Mouse (Mus musculus): ENCODE data around the gene Ets1. TPM values are rescaled to one million over a fixed set of nuclear protein-coding genes. Genes with fewer than 3 reads are reported as not detected.

The Ets1 gene
- polyA plus RNA-seq, 1 experiment: 13.2 TPM

GRCm38 (mm10) chr9:32673923-32674322 lies 37.9 kb downstream of the Ets1 start:
- Histone ChIP-seq H3K36me3 (ENCODE audit: control insufficient read depth, insufficient read depth, low read length, poor library complexity, severe bottlenecking) (no peaks in the 10 kb centered on the region), H3K27me3 (ENCODE audit: control insufficient read depth, insufficient read depth, low read length, poor library complexity, severe bottlenecking) (peaks cover 3% of the 10 kb centered on the region), H3K4me1 (ENCODE audit: control insufficient read depth, insufficient read depth, low read length) (peaks cover 3% of the 10 kb centered on the region), H3K9ac (ENCODE audit: low read depth, poor library complexity, severe bottlenecking) (no peak overlapping the region), H3K9me3 (replicated peaks; ENCODE audit: control insufficient read depth, insufficient read depth, low read length, poor library complexity, severe bottlenecking) (no peaks in the 10 kb centered on the region), H3K4me3 (ENCODE audit: low read depth, low read length) (no peak overlapping the region), H3K27ac (ENCODE audit: insufficient read depth, low read length) (no peak overlapping the region)
- TF ChIP-seq POLR2A (IDR thresholded peaks at IDR 0.05; ENCODE audit: insufficient read depth, low read length) (no peak), CTCF (IDR thresholded peaks at IDR 0.05; ENCODE audit: low read depth, low read length) (no peak), EP300 (IDR thresholded peaks at IDR 0.05; ENCODE audit: insufficient read depth, low read depth, low read length) (no peak)

- H3K9me3 ChIP-seq (replicated peaks; ENCODE audit: control insufficient read depth, insufficient read depth, low read length, poor library complexity, severe bottlenecking): no peaks in the 10 kb centered on the region
- TF ChIP-seq EP300 (IDR thresholded peaks at IDR 0.05; ENCODE audit: insufficient read depth, low read depth, low read length): no peak
- TF ChIP-seq POLR2A (IDR thresholded peaks at IDR 0.05; ENCODE audit: insufficient read depth, low read length): no peak
- peaks cover 3% of the 10 kb centered on the region for H3K4me1 ChIP-seq (ENCODE audit: control insufficient read depth, insufficient read depth, low read length)
- H3K9ac ChIP-seq (ENCODE audit: low read depth, poor library complexity, severe bottlenecking): no peak overlapping the region
- H3K27me3 ChIP-seq (ENCODE audit: control insufficient read depth, insufficient read depth, low read length, poor library complexity, severe bottlenecking): peaks cover 2% of the 10 kb centered on the region
- no peak overlapping the region for H3K4me3 ChIP-seq (ENCODE audit: low read depth, low read length)
- no peak overlapping the region for H3K27ac ChIP-seq (ENCODE audit: insufficient read depth, low read length)
- H3K36me3 ChIP-seq (ENCODE audit: control insufficient read depth, insufficient read depth, low read length, poor library complexity, severe bottlenecking): no peaks in the 10 kb centered on the region
Measured at GRCm38 (mm10) chr9:32675671-32676409, 39.8 kb downstream of the Ets1 start.

GRCm38 (mm10) chr9:32676480-32676879 lies 40.5 kb downstream of the Ets1 start:
- Histone ChIP-seq H3K27me3 (ENCODE audit: control insufficient read depth, insufficient read depth, low read length, poor library complexity, severe bottlenecking) (peaks cover 2% of the 10 kb centered on the region), H3K4me3 (ENCODE audit: low read depth, low read length) (no peak overlapping the region), H3K36me3 (ENCODE audit: control insufficient read depth, insufficient read depth, low read length, poor library complexity, severe bottlenecking) (no peaks in the 10 kb centered on the region), H3K4me1 (ENCODE audit: control insufficient read depth, insufficient read depth, low read length) (peaks cover 3% of the 10 kb centered on the region), H3K9me3 (replicated peaks; ENCODE audit: control insufficient read depth, insufficient read depth, low read length, poor library complexity, severe bottlenecking) (no peaks in the 10 kb centered on the region), H3K27ac (ENCODE audit: insufficient read depth, low read length) (no peak overlapping the region), H3K9ac (ENCODE audit: low read depth, poor library complexity, severe bottlenecking) (no peak overlapping the region)
- TF ChIP-seq POLR2A (IDR thresholded peaks at IDR 0.05; ENCODE audit: insufficient read depth, low read length) (no peak), CTCF (IDR thresholded peaks at IDR 0.05; ENCODE audit: low read depth, low read length) (no peak), EP300 (IDR thresholded peaks at IDR 0.05; ENCODE audit: insufficient read depth, low read depth, low read length) (no peak)

GRCm38 (mm10) chr9:32677646-32678045 lies 41.6 kb downstream of the Ets1 start:
- H3K27ac ChIP-seq (ENCODE audit: insufficient read depth, low read length): no peak overlapping the region
- H3K4me1 ChIP-seq (ENCODE audit: control insufficient read depth, insufficient read depth, low read length): no peaks in the 10 kb centered on the region
- H3K9ac ChIP-seq (ENCODE audit: low read depth, poor library complexity, severe bottlenecking): no peak overlapping the region
- no peak overlapping the region for H3K4me3 ChIP-seq (ENCODE audit: low read depth, low read length)
- TF ChIP-seq CTCF (IDR thresholded peaks at IDR 0.05; ENCODE audit: low read depth, low read length): no peak
- no peak for TF ChIP-seq POLR2A (IDR thresholded peaks at IDR 0.05; ENCODE audit: insufficient read depth, low read length)
- TF ChIP-seq EP300 (IDR thresholded peaks at IDR 0.05; ENCODE audit: insufficient read depth, low read depth, low read length): no peak
- H3K9me3 ChIP-seq (replicated peaks; ENCODE audit: control insufficient read depth, insufficient read depth, low read length, poor library complexity, severe bottlenecking): no peaks in the 10 kb centered on the region
- H3K27me3 ChIP-seq (ENCODE audit: control insufficient read depth, insufficient read depth, low read length, poor library complexity, severe bottlenecking): peaks cover 4% of the 10 kb centered on the region
- no peaks in the 10 kb centered on the region for H3K36me3 ChIP-seq (ENCODE audit: control insufficient read depth, insufficient read depth, low read length, poor library complexity, severe bottlenecking)

GRCm38 (mm10) chr9:32678120-32678757 lies 42.2 kb downstream of the Ets1 start:
- TF ChIP-seq POLR2A (IDR thresholded peaks at IDR 0.05; ENCODE audit: insufficient read depth, low read length): no peak
- no peak for TF ChIP-seq CTCF (IDR thresholded peaks at IDR 0.05; ENCODE audit: low read depth, low read length)
- TF ChIP-seq EP300 (IDR thresholded peaks at IDR 0.05; ENCODE audit: insufficient read depth, low read depth, low read length): no peak
- H3K27ac ChIP-seq (ENCODE audit: insufficient read depth, low read length): no peak overlapping the region
- H3K36me3 ChIP-seq (ENCODE audit: control insufficient read depth, insufficient read depth, low read length, poor library complexity, severe bottlenecking): no peaks in the 10 kb centered on the region
- H3K9ac ChIP-seq (ENCODE audit: low read depth, poor library complexity, severe bottlenecking): no peak overlapping the region
- H3K4me1 ChIP-seq (ENCODE audit: control insufficient read depth, insufficient read depth, low read length): no peaks in the 10 kb centered on the region
- no peaks in the 10 kb centered on the region for H3K9me3 ChIP-seq (replicated peaks; ENCODE audit: control insufficient read depth, insufficient read depth, low read length, poor library complexity, severe bottlenecking)
- H3K27me3 ChIP-seq (ENCODE audit: control insufficient read depth, insufficient read depth, low read length, poor library complexity, severe bottlenecking): peaks cover 4% of the 10 kb centered on the region
- H3K4me3 ChIP-seq (ENCODE audit: low read depth, low read length): no peak overlapping the region

- no peaks in the 10 kb centered on the region for H3K36me3 ChIP-seq (ENCODE audit: control insufficient read depth, insufficient read depth, low read length, poor library complexity, severe bottlenecking)
- peaks cover 4% of the 10 kb centered on the region; the same call in 1 of the 2 replicates for H3K27me3 ChIP-seq (ENCODE audit: control insufficient read depth, insufficient read depth, low read length, poor library complexity, severe bottlenecking)
- no peaks in the 10 kb centered on the region for H3K9me3 ChIP-seq (replicated peaks; ENCODE audit: control insufficient read depth, insufficient read depth, low read length, poor library complexity, severe bottlenecking)
- TF ChIP-seq EP300 (IDR thresholded peaks at IDR 0.05; ENCODE audit: insufficient read depth, low read depth, low read length) (no peak), POLR2A (IDR thresholded peaks at IDR 0.05; ENCODE audit: insufficient read depth, low read length) (no peak), CTCF (IDR thresholded peaks at IDR 0.05; ENCODE audit: low read depth, low read length) (no peak)
- no peaks in the 10 kb centered on the region for H3K4me1 ChIP-seq (ENCODE audit: control insufficient read depth, insufficient read depth, low read length)
- H3K4me3 ChIP-seq (ENCODE audit: low read depth, low read length): no peak overlapping the region
- no peak overlapping the region for H3K27ac ChIP-seq (ENCODE audit: insufficient read depth, low read length)
- no peak overlapping the region for H3K9ac ChIP-seq (ENCODE audit: low read depth, poor library complexity, severe bottlenecking)
Measured at GRCm38 (mm10) chr9:32679531-32679930, 43.5 kb downstream of the Ets1 start.

Measured in ES-Bruce4 (cell line).